Mouse (Mus musculus) frontal cortex, adult 2 months (tissue): ENCODE results near the gene Tcf7l2. TPM values are rescaled to one million over a fixed set of nuclear protein-coding genes. Genes with fewer than 3 reads are reported as not detected.

ENCODE experiments used
- DNase-seq, 2 experiments: peaks; one replicate each; pipeline ENCODE4 v3.0.0; 2022; ENCODE audit warnings: low spot score in 1 of 2; ENCODE audit errors: extremely low spot score in 1 of 2
- polyA plus RNA-seq: library from polyadenylated mRNA; depleted of rRNA; stranded (reverse); fragments of >200 nt; gene quantifications from 2 replicates; pipeline ENCODE4 v1.2.3, GENCODE M21; 2012

Tcf7l2 gene
- polyA plus RNA-seq, 1 experiment, result 7.9 TPM

- peak in 1 of 2 experiments; percentile 27 for DNase-seq
These were observed 83.6 kb downstream of the Tcf7l2 start for GRCm38 (mm10) chr19:55825001-55825827.

GRCm38 (mm10) chr19:55825951-55826507, 84.4 kb downstream of the Tcf7l2 start:
- no peak for DNase-seq

- no peak for DNase-seq
These were observed 86.1 kb downstream of the Tcf7l2 start for GRCm38 (mm10) chr19:55827613-55828259.

DNA sequence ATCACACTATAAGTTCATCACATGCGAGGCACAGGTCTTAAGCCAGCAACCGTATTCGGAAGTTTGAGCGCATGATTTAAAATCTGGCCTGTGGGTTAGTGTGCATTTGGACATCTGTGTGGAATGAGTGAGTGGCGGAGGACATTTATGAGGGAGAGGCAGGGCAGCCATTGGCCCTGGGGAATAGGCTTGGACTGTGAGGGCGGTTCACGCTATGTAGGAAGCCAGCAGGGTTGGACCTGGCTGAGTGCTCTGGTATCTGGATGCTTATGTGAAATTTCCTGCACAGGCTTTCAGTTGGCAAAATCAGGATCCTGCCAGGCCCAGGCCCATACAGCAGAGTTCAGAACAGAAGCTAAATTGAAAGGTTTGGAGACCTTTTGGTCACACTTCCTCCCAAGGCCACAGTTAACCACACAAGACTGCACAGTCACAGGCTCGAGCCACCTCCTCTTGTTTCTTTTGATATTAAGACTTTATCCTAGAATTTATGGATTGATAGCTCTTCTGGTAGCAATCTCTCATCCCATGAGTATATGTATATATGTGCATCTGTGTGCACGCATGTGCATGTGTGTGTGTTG, 89.4 kb downstream of the Tcf7l2 start:
- no peak for DNase-seq

DNA sequence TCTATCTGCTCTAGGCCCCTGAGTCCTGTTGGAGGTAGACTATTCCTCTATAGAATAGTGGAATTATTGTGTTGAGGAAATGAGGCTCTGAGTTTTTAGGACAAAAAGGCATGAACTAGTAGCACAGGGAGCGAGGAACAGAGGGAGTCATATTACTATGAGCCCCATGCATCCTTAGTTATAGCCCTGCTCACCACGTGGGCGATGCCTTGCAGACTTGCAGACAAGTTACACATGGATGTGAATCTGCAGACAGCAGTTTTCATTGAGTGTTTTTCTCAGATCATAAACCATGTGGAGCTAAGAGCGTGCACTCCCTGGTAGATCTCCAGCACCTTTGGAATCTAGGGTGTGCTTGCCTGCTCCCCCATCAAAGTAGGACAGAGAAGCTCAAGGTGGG, 90.5 kb downstream of the Tcf7l2 start:
- DNase-seq, result no peak

GRCm38 (mm10) chr19:55833807-55834385, 92.3 kb downstream of the Tcf7l2 start:
- DNase-seq, result peak in 1 of 2 experiments; percentile 34

DNA sequence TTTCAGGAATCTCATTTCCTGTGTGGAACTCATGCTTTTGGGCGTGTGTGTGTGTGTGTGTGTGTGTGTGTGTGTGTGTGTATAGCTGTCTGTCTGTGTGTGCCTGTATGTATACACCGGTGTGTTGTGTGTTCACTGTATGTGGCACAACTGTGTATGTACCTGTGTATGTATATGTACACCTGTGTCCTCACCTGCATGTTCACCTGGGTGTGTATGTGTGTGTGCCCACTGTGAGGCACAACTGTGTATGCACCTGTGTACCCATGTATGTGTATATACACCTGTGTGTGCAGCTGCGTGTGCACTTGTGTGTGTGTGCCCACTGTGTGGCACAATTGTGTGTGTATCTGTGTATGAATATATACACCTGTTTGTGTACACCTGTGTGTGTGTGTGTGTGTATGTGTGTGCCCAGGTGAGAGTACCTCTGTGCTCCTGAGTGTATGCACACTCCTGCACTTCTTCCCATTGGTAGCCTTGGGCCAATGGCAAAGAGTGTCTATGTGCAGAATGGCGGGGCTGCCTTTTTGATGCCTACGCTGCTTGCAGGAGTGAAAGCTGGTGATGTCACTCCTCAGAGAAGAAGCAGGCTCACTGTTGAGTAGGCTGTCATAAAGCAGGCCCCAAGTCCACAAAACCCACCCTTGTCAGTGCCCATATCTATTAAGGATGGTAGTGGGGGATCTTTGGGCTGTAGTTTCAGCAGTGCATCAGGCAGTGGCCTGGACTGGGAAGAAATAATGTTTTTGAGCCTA, 95.5 kb downstream of the Tcf7l2 start:
- no peak for DNase-seq

DNA sequence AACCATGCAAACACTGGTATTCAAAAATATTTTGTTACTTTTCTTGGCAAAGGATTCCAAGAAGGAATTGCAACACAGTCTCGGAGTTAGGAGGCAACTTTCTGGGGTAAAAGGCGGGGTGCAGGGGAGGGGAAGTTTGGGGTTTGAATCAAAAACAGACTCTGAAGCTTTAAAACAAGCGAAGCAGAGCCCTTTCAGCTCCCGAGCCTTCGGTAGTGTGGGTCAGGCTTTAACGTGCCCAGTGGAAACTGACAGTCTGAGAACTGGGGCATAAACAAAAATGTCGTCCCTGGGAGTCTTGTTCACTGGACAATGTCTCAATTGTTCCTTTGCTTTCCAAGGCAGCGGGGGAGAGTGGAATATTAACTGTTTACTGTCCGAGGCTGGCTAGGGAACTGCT, 96.3 kb downstream of the Tcf7l2 start:
- DNase-seq, result peak in 1 of 2 experiments; percentile 30

GRCm38 (mm10) chr19:55838389-55839035, 96.9 kb downstream of the Tcf7l2 start:
- DNase-seq, result no peak

- DNase-seq, result no peak
These were observed 97.5 kb downstream of the Tcf7l2 start for GRCm38 (mm10) chr19:55839036-55839555.

DNA sequence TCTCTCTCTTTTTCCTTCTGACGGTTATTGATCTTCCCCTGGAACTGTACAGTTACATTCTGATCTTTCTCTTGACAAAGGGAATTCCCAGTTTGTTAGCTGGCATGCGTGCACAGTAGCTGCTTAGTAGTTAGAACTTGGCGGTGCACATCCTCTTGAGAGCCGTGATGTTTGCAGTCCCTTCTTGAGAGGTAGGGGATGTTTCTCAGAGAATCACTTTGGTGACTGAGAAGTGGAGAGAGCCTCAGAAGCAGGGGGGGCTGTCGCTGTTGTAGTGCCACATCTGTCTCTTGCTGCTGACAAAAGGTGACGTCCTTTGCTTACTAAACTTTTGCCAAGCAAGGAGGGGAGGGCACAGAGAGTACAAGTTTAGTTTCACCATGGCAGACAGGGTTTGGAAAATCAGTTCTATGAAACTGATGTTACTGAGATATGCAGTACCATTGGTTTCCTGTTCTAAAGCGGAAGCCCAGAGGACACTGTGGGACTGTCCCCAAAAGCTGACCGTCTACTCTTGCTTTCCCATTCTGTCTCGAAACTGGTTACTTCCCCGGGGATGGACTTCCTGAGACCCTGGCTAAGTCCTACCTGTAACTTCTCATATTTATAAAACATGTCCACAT, 99.0 kb downstream of the Tcf7l2 start:
- no peak for DNase-seq

DNA sequence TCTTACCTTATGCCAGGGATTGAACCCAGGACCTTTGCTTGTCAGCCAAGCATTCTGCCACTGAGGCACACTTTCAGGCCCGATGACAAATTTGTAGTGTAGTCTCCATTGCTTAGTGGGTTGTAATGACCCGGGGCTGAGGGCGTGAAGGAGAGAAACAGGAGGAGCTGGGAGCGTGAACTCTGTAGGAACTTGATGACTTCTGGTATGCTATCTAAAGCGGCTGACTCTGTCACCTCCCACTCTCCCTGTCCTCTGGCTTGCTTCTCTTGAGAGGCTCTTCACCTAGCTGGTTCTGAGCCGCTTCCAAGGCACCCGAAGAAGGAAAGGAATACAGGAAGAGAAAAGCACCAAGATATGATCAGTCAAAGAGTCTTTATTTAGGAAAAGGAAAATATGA, 100.4 kb downstream of the Tcf7l2 start:
- DNase-seq, result no peak

- no peak for DNase-seq
These were observed 101.7 kb downstream of the Tcf7l2 start for GRCm38 (mm10) chr19:55843111-55843887.

GRCm38 (mm10) chr19:55845702-55846101, 104.1 kb downstream of the Tcf7l2 start:
- no peak for DNase-seq

DNA sequence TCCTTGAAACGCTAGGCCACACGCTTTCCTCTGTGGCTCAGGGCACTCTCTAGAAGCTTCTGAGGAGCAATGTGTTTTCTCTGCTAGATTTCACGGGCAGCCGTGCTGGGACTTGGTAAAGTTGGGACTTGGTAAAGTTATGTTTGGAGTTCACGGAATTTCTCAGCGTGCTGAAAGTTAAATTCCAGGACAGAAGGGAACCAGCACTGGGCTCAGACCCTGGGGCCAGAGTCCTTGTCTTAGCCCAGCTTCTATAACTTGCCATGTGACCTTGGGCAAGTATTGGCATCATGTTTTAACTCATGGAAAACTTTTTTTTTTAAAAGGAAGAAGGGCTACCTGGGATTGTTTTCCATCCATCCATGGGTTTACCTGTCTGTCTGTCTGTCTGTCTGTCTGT, 104.6 kb downstream of the Tcf7l2 start:
- no peak for DNase-seq

GRCm38 (mm10) chr19:55847043-55847442, 105.4 kb downstream of the Tcf7l2 start:
- no peak for DNase-seq

DNA sequence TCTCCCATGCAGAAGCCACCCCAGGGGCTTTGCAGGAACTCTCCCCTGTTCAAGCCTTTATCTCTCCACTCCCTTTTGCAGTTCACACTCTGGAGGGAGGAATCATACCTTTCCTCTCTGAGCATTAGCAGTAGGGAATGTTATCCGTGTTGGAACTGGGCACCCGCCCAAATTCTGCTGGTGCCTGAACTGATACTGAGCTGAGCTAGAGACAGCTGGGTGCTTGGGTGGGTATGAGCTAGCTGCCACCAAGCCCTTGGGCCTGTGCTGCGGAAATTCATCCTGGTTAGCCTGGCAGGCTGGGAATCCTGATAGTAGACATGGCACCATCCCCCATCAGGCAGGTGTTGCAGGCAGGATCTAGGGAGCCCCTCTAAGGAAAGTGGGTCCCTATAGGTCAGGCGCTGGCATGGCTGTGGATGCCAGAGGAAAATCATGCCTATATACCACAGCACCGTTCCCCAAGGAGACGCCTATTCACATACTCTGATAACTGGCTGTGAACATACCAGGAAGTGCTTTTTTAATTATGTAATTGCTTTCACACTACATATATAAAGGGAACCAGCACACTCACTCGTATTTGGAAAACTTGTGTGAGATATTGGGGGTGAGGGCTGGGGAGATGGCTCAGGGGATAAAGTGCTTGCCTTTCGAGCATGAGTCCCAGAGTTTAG, 108.9 kb downstream of the Tcf7l2 start:
- DNase-seq, result peak in 1 of 2 experiments; percentile 23
